Mouse (Mus musculus) cortical plate, adult 2 months (tissue): ENCODE data around the gene Rab11fip2. TPM values are rescaled to one million over a fixed set of nuclear protein-coding genes. Genes with fewer than 3 reads are reported as not detected.
A peak's percentile ranks its signal among the peaks of the same experiment; 100 is the strongest.

Experiments
- H3K27ac ChIP-seq: fragments of 200-500 bp; 2 replicates; pipeline ENCODE4 v1.5.1; 2012; ENCODE audit warnings: low read length, control low read depth, inconsistent platforms; ENCODE audit not compliant: insufficient read depth
- H3K4me1 ChIP-seq: fragments of 200-500 bp; 2 replicates; pipeline ENCODE4 v1.6.1; 2011; ENCODE audit warnings: low read length; ENCODE audit not compliant: control insufficient read depth, insufficient read depth
- H3K4me3 ChIP-seq: fragments of 200-500 bp; 2 replicates; pipeline ENCODE4 v1.5.1; 2011; ENCODE audit warnings: mild to moderate bottlenecking, low read length, control low read depth; ENCODE audit not compliant: insufficient read depth
- CTCF ChIP-seq: fragments of 200-500 bp; IDR thresholded peaks from 2 replicates; pipeline ENCODE4 v1.5.1; 2011; ENCODE audit warnings: mild to moderate bottlenecking, control low read depth, low read length; ENCODE audit not compliant: insufficient read depth; ENCODE audit errors: extremely low read depth
- POLR2A ChIP-seq: fragments of 200-500 bp; IDR thresholded peaks from 2 replicates; pipeline ENCODE4 v1.6.1; 2011; ENCODE audit warnings: mild to moderate bottlenecking, low read length, control low read depth; ENCODE audit not compliant: insufficient read depth; ENCODE audit errors: extremely low read depth
- polyA plus RNA-seq: library from polyadenylated mRNA; depleted of rRNA; stranded (reverse); fragments of >200 nt; gene quantifications from 2 replicates; pipeline ENCODE4 v1.2.3, GENCODE M21; 2012; rRNA removed

Gene Rab11fip2
- polyA plus RNA-seq, result 32.7 and 34.4 TPM in 2 replicates

DNA sequence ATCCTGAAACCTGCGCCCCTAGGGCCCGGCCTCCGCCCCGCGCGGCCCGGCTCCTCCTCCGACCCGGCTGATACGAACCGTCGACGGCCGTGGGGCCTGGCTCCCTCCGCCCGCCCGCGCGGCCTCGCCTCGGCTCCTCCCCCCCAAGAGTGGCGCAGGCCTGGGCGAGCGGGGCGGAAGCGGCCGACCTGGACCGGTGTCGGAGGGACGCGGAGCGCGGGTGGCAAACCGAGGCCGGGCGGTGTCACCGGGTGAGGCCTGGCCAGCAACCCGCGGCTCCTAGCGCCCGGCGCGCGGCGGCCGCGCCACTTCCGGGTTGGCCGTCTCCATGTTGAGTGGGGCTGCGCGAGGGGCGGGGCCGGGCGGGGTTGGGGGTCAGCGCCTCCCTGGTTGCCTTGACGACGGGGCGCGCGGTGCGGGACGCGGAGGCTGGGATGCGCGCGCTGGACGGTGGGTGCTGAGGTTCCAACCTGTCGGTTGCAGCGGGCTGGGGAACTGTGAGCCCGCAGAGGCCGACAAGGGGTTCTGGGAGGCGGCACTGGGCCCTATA is at the start of gene Rab11fip2:
Rab11fip2 (minus strand) TSS at position 333 of the 550 bp plus-strand sequence.
- peaks cover 7% of the 10 kb centered on the region for H3K4me1 ChIP-seq
- peak within 1 kb of the TSS; percentile 98 for H3K4me3 ChIP-seq
- 0 out of 2 replicates have a peak, but pooled peaks have one; percentile 42 for TF ChIP-seq POLR2A
- no peak for TF ChIP-seq CTCF
- peak within 1 kb of the TSS; percentile 93 for H3K27ac ChIP-seq

DNA sequence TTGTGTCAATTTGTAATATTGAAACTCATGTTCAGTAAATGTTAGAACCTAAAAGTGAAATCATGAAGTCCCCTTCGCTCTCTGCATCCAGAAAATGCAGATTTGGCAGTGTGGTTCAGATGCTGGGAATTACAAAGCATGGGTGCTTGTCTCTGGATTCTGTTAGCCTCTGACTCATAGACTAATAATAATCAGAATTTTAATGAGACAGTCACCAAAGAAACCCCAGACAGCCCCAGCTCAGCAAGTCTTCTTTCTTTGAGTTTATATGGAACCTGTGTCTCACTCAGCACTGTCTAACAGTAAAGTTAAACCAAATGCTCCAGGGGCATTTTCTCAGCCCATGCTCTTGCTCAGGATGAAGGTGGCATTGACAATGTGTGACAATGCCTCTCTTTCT is 38.1 kb upstream of the Rab11fip2 start:
- Histone ChIP-seq H3K4me1 (no peaks in the 10 kb centered on the region), H3K4me3 (no peak overlapping the region), H3K27ac (no peak overlapping the region)
- no peak for TF ChIP-seq POLR2A
- TF ChIP-seq CTCF, result no peak

DNA sequence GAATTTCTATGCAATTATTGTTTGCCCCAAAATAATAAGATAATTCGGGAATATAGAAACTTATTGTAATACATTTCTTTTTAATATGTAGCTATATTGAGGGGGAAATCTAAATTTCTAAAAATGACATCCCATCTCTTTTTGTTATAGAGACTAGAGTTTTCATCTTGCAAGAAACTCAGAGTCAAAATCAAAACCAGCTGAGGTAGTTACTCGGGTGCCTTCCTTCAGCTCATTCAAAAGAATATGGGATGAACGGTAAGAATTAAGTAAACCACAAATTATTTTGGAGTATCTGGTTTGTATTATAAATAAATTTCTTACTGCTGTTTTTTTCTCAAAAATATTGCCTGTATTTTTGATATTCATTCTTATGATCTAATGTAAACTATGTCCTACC is 11.5 kb upstream of the Rab11fip2 start:
- Histone ChIP-seq H3K4me1 (no peaks in the 10 kb centered on the region), H3K4me3 (no peak overlapping the region), H3K27ac (no peak overlapping the region)
- no peak for TF ChIP-seq CTCF
- no peak for TF ChIP-seq POLR2A

DNA sequence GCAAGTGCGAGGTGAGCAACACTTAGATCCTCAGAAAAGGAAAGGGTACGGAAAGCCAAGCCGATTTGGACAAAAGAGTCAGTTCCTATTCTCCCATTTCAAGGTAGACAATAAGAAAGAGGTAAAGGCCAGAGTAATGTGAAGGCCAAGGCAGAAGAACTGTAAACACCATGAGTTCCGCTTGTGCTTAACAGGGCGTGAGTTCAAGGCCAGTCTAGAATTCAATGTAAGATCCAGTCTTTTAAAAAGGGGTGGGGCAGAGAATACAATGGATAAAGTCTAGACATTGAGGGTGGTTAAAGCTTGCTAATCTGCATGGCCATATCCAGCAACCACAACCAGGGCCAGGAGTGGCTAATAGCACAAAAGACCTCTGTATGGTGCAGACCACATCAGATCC is 6.3 kb upstream of the Rab11fip2 start:
- Histone ChIP-seq H3K4me3 (no peak overlapping the region), H3K27ac (no peak overlapping the region), H3K4me1 (no peaks in the 10 kb centered on the region)
- no peak for TF ChIP-seq CTCF
- no peak for TF ChIP-seq POLR2A

DNA sequence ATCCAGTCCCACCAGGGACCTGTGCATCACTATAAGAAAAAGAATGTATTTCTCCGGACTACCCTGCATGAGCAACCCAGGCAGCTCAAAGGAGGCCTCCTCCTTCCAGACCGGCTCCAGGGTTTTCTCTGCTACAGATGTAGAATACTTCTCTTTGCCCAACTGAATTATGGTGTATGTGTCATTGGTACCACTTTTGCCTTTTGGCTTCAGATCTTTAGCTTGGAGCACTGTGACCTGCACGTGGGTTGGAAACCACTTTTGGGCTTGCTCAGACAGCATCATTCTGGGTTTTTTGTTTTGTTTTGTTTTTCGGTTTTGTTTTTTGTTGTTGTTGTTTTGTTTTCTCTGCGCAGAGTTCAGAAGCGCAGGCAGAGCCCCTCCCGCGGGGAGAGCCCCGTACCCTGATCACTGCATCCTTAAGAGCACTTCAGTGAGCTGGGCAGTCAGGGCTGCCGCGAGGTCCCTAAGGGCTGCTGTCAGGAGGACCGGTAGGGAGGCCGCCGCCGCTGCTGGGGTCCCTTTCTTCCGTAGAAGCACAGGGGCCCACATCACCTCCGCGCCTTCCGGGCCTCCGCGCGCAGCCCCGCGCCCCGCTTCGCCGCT is 635 bp downstream of the Rab11fip2 start:
- Histone ChIP-seq H3K4me3 (peak overlapping the region; percentile 98), H3K27ac (peak overlapping the region; percentile 93), H3K4me1 (peaks cover 7% of the 10 kb centered on the region)
- TF ChIP-seq POLR2A (no peak), CTCF (no peak)

DNA sequence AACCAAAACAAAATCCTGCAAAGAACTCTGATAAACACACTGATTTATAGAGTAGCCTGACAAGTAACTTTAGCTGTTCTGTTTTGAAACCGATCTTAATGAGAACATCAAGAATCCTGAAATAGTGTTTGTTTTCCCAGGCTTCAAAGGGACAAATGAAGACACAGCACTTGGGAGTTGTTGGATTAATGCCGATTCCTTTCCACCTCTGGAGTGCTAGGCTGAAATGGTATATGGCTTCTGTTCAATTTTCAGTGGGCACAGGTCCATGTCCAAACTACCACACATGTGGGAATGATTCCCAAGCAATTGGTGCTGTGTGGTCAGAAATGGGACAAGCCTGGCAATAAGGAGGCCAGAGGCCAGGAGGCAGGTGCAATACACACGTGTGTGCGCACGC is 3.7 kb downstream of the Rab11fip2 start:
- TF ChIP-seq CTCF (no peak), POLR2A (no peak)
- Histone ChIP-seq H3K4me1 (peaks cover 7% of the 10 kb centered on the region), H3K4me3 (no peak overlapping the region), H3K27ac (no peak overlapping the region)

DNA sequence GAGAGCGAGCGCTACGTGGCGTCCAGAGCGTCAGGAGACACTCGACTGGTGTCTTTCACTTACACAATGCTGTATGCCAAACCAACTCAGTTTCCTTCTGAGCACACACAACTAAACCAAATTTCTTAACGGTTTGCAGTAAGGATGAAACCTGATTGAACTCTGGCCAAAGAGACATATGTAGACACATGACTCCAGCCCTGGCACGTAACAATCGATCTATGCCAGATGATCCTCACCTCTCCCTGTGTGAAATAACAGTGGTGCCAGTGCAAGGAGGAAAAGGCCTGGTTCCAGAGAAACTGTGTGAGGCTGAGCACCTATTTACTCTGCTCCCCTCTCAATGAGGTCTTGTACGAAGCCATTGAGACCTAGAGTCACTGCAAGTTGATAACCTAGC is 11.4 kb downstream of the Rab11fip2 start:
- no peak for TF ChIP-seq POLR2A
- TF ChIP-seq CTCF, result no peak
- H3K4me3 ChIP-seq, result no peak overlapping the region

DNA sequence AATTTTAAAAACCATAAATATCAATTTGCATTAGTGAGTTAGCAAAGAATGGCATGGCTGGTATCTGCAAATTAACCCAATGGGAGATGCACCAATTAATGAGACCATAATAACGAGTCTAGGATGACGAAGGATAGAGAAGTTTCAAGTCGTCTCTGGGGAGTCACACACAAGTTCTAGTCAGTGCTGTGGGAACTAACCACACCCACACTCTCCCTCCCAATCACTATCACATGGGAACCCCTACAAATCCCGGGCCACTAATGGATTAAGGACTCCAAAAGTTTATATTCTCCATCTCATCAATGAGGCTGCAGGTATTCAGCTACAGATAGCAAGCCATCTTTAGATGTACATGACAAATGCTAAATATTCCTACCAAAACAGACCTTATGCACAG is 14.8 kb downstream of the Rab11fip2 start:
- Histone ChIP-seq H3K4me1 (no peaks in the 10 kb centered on the region), H3K4me3 (no peak overlapping the region), H3K27ac (no peak overlapping the region)
- TF ChIP-seq CTCF (no peak), POLR2A (no peak)

More for the DNA sequence above, 11.4 kb downstream of the Rab11fip2 start:
- Histone ChIP-seq H3K4me1 (no peaks in the 10 kb centered on the region), H3K27ac (no peak overlapping the region)

DNA sequence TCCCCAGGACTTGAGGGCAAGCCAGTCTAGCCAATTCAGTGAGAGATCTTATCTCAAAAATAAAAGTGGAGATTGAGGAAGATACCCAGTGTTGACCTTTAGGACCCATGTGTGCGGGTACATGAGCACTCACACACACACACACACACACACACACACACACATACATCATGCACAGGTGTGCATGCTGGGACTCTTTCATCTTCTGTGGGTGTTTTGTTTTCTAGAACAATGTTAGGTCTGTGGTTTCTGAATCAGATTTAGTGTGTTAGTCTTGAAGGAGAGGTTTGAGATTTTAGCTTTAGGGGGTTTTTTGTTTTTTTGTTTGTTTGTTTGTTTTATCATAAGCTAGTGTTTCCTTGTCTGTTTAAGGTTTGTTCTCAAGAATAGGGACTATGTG is 17.3 kb downstream of the Rab11fip2 start:
- Histone ChIP-seq H3K4me1 (no peaks in the 10 kb centered on the region), H3K27ac (no peak overlapping the region), H3K4me3 (no peak overlapping the region)
- TF ChIP-seq POLR2A, result no peak
- no peak for TF ChIP-seq CTCF

DNA sequence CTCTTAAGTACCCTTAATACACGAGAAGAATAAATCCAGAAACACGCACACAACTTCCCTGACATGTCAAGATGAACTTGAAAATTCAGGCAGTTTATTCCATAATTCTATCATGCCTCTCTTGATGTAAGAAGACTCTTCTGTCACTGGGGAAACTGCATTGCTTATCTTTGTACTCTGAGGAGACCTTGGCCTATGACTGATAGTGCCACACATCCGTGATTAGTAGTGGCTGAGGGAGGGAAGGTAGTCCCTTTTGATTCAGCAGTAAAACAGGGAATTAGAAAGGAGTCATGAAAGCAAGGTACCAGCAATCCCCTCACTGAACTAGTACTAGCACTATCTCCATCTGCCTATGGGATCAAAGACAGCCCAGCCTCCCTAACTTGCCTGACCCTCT is 22.6 kb downstream of the Rab11fip2 start:
- H3K27ac ChIP-seq, result no peak overlapping the region
- no peak overlapping the region for H3K4me3 ChIP-seq
- no peak for TF ChIP-seq CTCF
- no peak for TF ChIP-seq POLR2A
- no peaks in the 10 kb centered on the region; the same call in 1 of the 2 replicates for H3K4me1 ChIP-seq
